Mouse (Mus musculus): ENCODE results near the gene L3mbtl4.
"Not testable (repeated sequence)": the region's sequence is repeated elsewhere in the genome, so short reads cannot be mapped to it uniquely, and the experiment has no call there.

L3mbtl4 gene

GRCm38 (mm10) chr17:68405993-68406392 is 132.4 kb downstream of the L3mbtl4 start:
- DNase-seq, result no peak

- not testable (repeated sequence) for DNase-seq
These were observed 133.5 kb downstream of the L3mbtl4 start for GRCm38 (mm10) chr17:68407121-68407520.

- no peak for DNase-seq
These were observed 149.3 kb downstream of the L3mbtl4 start for GRCm38 (mm10) chr17:68422663-68423498.

- DNase-seq, result no peak
These were observed 160.0 kb downstream of the L3mbtl4 start for GRCm38 (mm10) chr17:68433576-68433975.

- DNase-seq, result no peak
These were observed 177.3 kb downstream of the L3mbtl4 start for GRCm38 (mm10) chr17:68450921-68451320.

- no peak for DNase-seq
These were observed 187.9 kb downstream of the L3mbtl4 start for GRCm38 (mm10) chr17:68461471-68461870.

GRCm38 (mm10) chr17:68467311-68467710 is 193.7 kb downstream of the L3mbtl4 start:
- DNase-seq, result no peak

- no peak for DNase-seq
These were observed 216.6 kb downstream of the L3mbtl4 start for GRCm38 (mm10) chr17:68490065-68490691.

GRCm38 (mm10) chr17:68492231-68492630 is 218.6 kb downstream of the L3mbtl4 start:
- DNase-seq, result no peak

GRCm38 (mm10) chr17:68502998-68503397 is 229.4 kb downstream of the L3mbtl4 start:
- not testable (repeated sequence) for DNase-seq

- DNase-seq, result no peak
These were observed 286.1 kb downstream of the L3mbtl4 start for GRCm38 (mm10) chr17:68559698-68560097.

- DNase-seq, result no peak
These were observed 286.7 kb downstream of the L3mbtl4 start for GRCm38 (mm10) chr17:68560264-68560663.

GRCm38 (mm10) chr17:68571806-68572205 is 298.2 kb downstream of the L3mbtl4 start:
- DNase-seq, result no peak

- DNase-seq, result no peak
These were observed 311.6 kb downstream of the L3mbtl4 start for GRCm38 (mm10) chr17:68585195-68585594.

- DNase-seq, result no peak
These were observed 318.0 kb downstream of the L3mbtl4 start for GRCm38 (mm10) chr17:68591619-68592018.

- no peak for DNase-seq
These were observed 329.1 kb downstream of the L3mbtl4 start for GRCm38 (mm10) chr17:68602744-68603143.

GRCm38 (mm10) chr17:68607691-68608090 is 334.1 kb downstream of the L3mbtl4 start:
- DNase-seq, result no peak

GRCm38 (mm10) chr17:68611247-68611646 is 337.6 kb downstream of the L3mbtl4 start:
- no peak for DNase-seq

- DNase-seq, result no peak
These were observed 351.7 kb downstream of the L3mbtl4 start for GRCm38 (mm10) chr17:68625281-68625680.

GRCm38 (mm10) chr17:68629631-68630426 is 356.2 kb downstream of the L3mbtl4 start:
- DNase-seq, result no peak

GRCm38 (mm10) chr17:68631396-68631795 is 357.8 kb downstream of the L3mbtl4 start:
- no peak for DNase-seq

- no peak for DNase-seq
These were observed 366.6 kb downstream of the L3mbtl4 start for GRCm38 (mm10) chr17:68640187-68640586.

- no peak for DNase-seq
These were observed 369.0 kb downstream of the L3mbtl4 start for GRCm38 (mm10) chr17:68642521-68643088.
